In genomic region chr9:78106821-78107220, GRCm38 (mm10) we compare ENCODE assay signal across 11 mouse cellular contexts. TPM values are rescaled to one million over a fixed set of nuclear protein-coding genes. Genes with fewer than 3 reads are reported as not detected.
DNase-seq lines count a peak whose midpoint lies in the region; ATAC-seq and TF ChIP-seq lines count a peak whose summit lies in the region.
"Had no signal": no experiment of that assay in that cellular context is flagged by ENCODE, and none has a peak within 500 bp of the region (broad histone marks: within the 10 kb centered on the region; RNA-seq: fewer than 3 reads in every experiment).

No protein-coding gene starts in this region.

- no peak for TF ChIP-seq CTCF in hindbrain, postnatal 0 days (IDR thresholded peaks at IDR 0.05; ENCODE audit: low read depth)
- TF ChIP-seq CTCF in liver, adult 2 months (IDR thresholded peaks at IDR 0.05; ENCODE audit: low read depth, low read length) = no peak

- DNase-seq in hindbrain, embryonic 14.5 days (ENCODE audit: low spot score) = no peak
- DNase-seq in hindbrain, embryonic 10.5 days (ENCODE audit: low spot score) = no peak
- DNase-seq in embryonic facial prominence, embryonic 10.5 days (ENCODE audit: low spot score) = no peak
- DNase-seq in hindbrain, postnatal 0 days (ENCODE audit: low spot score) = no peak
- peak; percentile 62 for DNase-seq in liver, adult 2 months (ENCODE audit: extremely low read depth, low read depth, low spot score)
- DNase-seq in left cerebral cortex, adult 18-20 months (ENCODE audit: low spot score in 2 of 2) = no peak
- DNase-seq in urinary bladder, adult 2 months (ENCODE audit: low spot score) = no peak
- no peak for DNase-seq in embryo, embryonic 9.5 days (ENCODE audit: extremely low spot score)
- DNase-seq: cerebellum, adult 11 months; thymus, adult 2 months had no signal

- H3K27ac ChIP-seq in hindbrain, embryonic 14.5 days = no peak overlapping the region
- H3K27ac ChIP-seq in hindbrain, embryonic 10.5 days = no peak overlapping the region
- H3K27ac ChIP-seq in embryonic facial prominence, embryonic 10.5 days (replicated peaks) = no peak overlapping the region
- no peak overlapping the region for H3K27ac ChIP-seq in hindbrain, postnatal 0 days
- H3K27ac ChIP-seq in liver, adult 2 months (replicated peaks; ENCODE audit: insufficient read depth, low read depth, low read length) = no peak overlapping the region

- TF ChIP-seq POLR2A in liver, adult 2 months (IDR thresholded peaks at IDR 0.05; ENCODE audit: extremely low read depth, insufficient read depth, low read length) = no peak

- no peaks in the 10 kb centered on the region for H3K9me3 ChIP-seq in hindbrain, embryonic 14.5 days (ENCODE audit: control insufficient read depth, low read length)
- no peaks in the 10 kb centered on the region for H3K9me3 ChIP-seq in hindbrain, embryonic 10.5 days
- no peaks in the 10 kb centered on the region for H3K9me3 ChIP-seq in embryonic facial prominence, embryonic 10.5 days
- H3K9me3 ChIP-seq in hindbrain, postnatal 0 days (ENCODE audit: low read length) = no peaks in the 10 kb centered on the region

- no peak for ATAC-seq in hindbrain, embryonic 14.5 days (ENCODE audit: low FRiP score)
- ATAC-seq in hindbrain, postnatal 0 days = no peak

- peaks cover 14% of the 10 kb centered on the region for H3K36me3 ChIP-seq in hindbrain, embryonic 14.5 days (replicated peaks; ENCODE audit: control insufficient read depth, insufficient read depth)
- peaks cover 5% of the 10 kb centered on the region; the same call in 1 of the 2 replicates for H3K36me3 ChIP-seq in hindbrain, embryonic 10.5 days
- peaks cover 11% of the 10 kb centered on the region for H3K36me3 ChIP-seq in embryonic facial prominence, embryonic 10.5 days (replicated peaks)
- H3K36me3 ChIP-seq in hindbrain, postnatal 0 days (ENCODE audit: insufficient read depth, low read length) = no peaks in the 10 kb centered on the region; the same call in 1 of the 2 replicates
- peaks cover 15% of the 10 kb centered on the region for H3K36me3 ChIP-seq in liver, adult 2 months (ENCODE audit: control insufficient read depth, insufficient read depth, low read length)

- H3K4me2 ChIP-seq in hindbrain, embryonic 14.5 days (replicated peaks) = 0 out of 2 replicates have a peak overlapping the region, but pooled peaks have one; percentile 72
- H3K4me2 ChIP-seq in hindbrain, postnatal 0 days (ENCODE audit: low read depth, low read length) = peak overlapping the region; percentile 80; the same call in 1 of the 2 replicates

- H3K4me1 ChIP-seq in hindbrain, embryonic 14.5 days (replicated peaks; ENCODE audit: control insufficient read depth, insufficient read depth, low read length) = peaks cover 6% of the 10 kb centered on the region
- H3K4me1 ChIP-seq in hindbrain, embryonic 10.5 days (replicated peaks) = peaks cover 22% of the 10 kb centered on the region
- peaks cover 24% of the 10 kb centered on the region for H3K4me1 ChIP-seq in embryonic facial prominence, embryonic 10.5 days
- peaks cover 5% of the 10 kb centered on the region; the same call in 1 of the 2 replicates for H3K4me1 ChIP-seq in hindbrain, postnatal 0 days (ENCODE audit: insufficient read depth, low read length)
- peaks cover 29% of the 10 kb centered on the region for H3K4me1 ChIP-seq in liver, adult 2 months (ENCODE audit: control insufficient read depth, insufficient read depth, low read length)

- H3K79me2 ChIP-seq in liver, adult 2 months (ENCODE audit: control insufficient read depth, insufficient read depth, low read length) = peaks cover 17% of the 10 kb centered on the region; the same call in 1 of the 2 replicates

- 81% methylated on average over 4 of the region's 4 CpGs for WGBS in hindbrain, embryonic 14.5 days
- WGBS in hindbrain, embryonic 10.5 days = 85% methylated on average over 4 of the region's 4 CpGs
- 61% methylated on average over 4 of the region's 4 CpGs for WGBS in embryonic facial prominence, embryonic 10.5 days
- 77% methylated on average over 4 of the region's 4 CpGs for WGBS in hindbrain, postnatal 0 days
- 33% methylated on average over 4 of the region's 4 CpGs for WGBS in liver, adult 2 months

- no peak overlapping the region for H3K4me3 ChIP-seq in hindbrain, embryonic 14.5 days (replicated peaks; ENCODE audit: low read length)
- H3K4me3 ChIP-seq in hindbrain, embryonic 10.5 days = no peak overlapping the region
- peak overlapping the region; percentile 97; the same call in 1 of the 2 replicates for H3K4me3 ChIP-seq in embryonic facial prominence, embryonic 10.5 days
- H3K4me3 ChIP-seq in hindbrain, postnatal 0 days (ENCODE audit: low read length) = no peak overlapping the region
- no peak overlapping the region for H3K4me3 ChIP-seq in liver, adult 2 months (ENCODE audit: insufficient read depth, low read depth, low read length)

- H3K27me3 ChIP-seq in hindbrain, embryonic 14.5 days (ENCODE audit: control insufficient read depth, insufficient read depth, low read length) = no peaks in the 10 kb centered on the region
- H3K27me3 ChIP-seq in hindbrain, embryonic 10.5 days (ENCODE audit: insufficient read depth, poor library complexity, severe bottlenecking) = peaks cover 4% of the 10 kb centered on the region; the same call in 1 of the 2 replicates
- no peaks in the 10 kb centered on the region for H3K27me3 ChIP-seq in embryonic facial prominence, embryonic 10.5 days (replicated peaks; ENCODE audit: low read depth, poor library complexity, severe bottlenecking)
- H3K27me3 ChIP-seq in hindbrain, postnatal 0 days (ENCODE audit: insufficient read depth, low read length) = no peaks in the 10 kb centered on the region
- no peaks in the 10 kb centered on the region for H3K27me3 ChIP-seq in liver, adult 2 months (ENCODE audit: control insufficient read depth, insufficient read depth, low read length)

- H3K9ac ChIP-seq in hindbrain, embryonic 14.5 days = no peak overlapping the region
- H3K9ac ChIP-seq in hindbrain, postnatal 0 days (replicated peaks; ENCODE audit: low read length) = no peak overlapping the region
- no peak overlapping the region for H3K9ac ChIP-seq in liver, adult 2 months (ENCODE audit: low read depth, low read length)

RNA-seq across cellular contexts. Expression of gene Fbxo9, which starts 2.0 kb away (rescaled TPM):
- polyA plus RNA-seq in hindbrain, embryonic 14.5 days (2014; fragmentation: Nextera tagmentation; extraction: Ambion mirVana) = 82.1 and 96.8 TPM in 2 replicates
- polyA plus RNA-seq in hindbrain, embryonic 10.5 days (2016; fragmentation: Nextera tagmentation; extraction: Ambion mirVana) = 25.0 and 27.8 TPM in 2 replicates
- 22.9 and 24.7 TPM in 2 replicates for polyA plus RNA-seq in embryonic facial prominence, embryonic 10.5 days (2016; fragmentation: Nextera tagmentation; extraction: Ambion mirVana)
- total RNA-seq in hindbrain, postnatal 0 days (2014; rRNA removed) = 107 and 109 TPM in 2 replicates
- polyA plus RNA-seq in hindbrain, postnatal 0 days (2015; fragmentation: Nextera tagmentation; extraction: Ambion mirVana) = 86.7 and 88.9 TPM in 2 replicates
- total RNA-seq in liver, adult 2 months (2014; rRNA removed) = 80.5 and 99.3 TPM in 2 replicates
- 83.4 and 107 TPM in 2 replicates for polyA plus RNA-seq in liver, adult 2 months (2012; rRNA removed)
- total RNA-seq in left cerebral cortex, adult 18-20 months (2021) = 10 to 100 TPM; 99.6 to 99.8 TPM
- 80.0 and 81.1 TPM in 2 replicates for polyA plus RNA-seq in urinary bladder, adult 2 months (2012; rRNA removed)

RNA-seq across cellular contexts. Expression of gene Ick, which starts 2.2 kb away (rescaled TPM):
- polyA plus RNA-seq in hindbrain, embryonic 14.5 days (2014; fragmentation: Nextera tagmentation; extraction: Ambion mirVana) = 34.6 and 38.9 TPM in 2 replicates
- 37.7 and 39.1 TPM in 2 replicates for polyA plus RNA-seq in hindbrain, embryonic 10.5 days (2016; fragmentation: Nextera tagmentation; extraction: Ambion mirVana)
- polyA plus RNA-seq in embryonic facial prominence, embryonic 10.5 days (2016; fragmentation: Nextera tagmentation; extraction: Ambion mirVana) = 38.1 and 40.6 TPM in 2 replicates
- 36.7 and 41.2 TPM in 2 replicates for total RNA-seq in hindbrain, postnatal 0 days (2014; rRNA removed)
- 29.3 and 35.2 TPM in 2 replicates for polyA plus RNA-seq in hindbrain, postnatal 0 days (2015; fragmentation: Nextera tagmentation; extraction: Ambion mirVana)
- 10.2 and 10.9 TPM in 2 replicates for total RNA-seq in liver, adult 2 months (2014; rRNA removed)
- 7.3 and 7.5 TPM in 2 replicates for polyA plus RNA-seq in liver, adult 2 months (2012; rRNA removed)
- 10 to 100 TPM; 15.7 to 16.6 TPM for total RNA-seq in left cerebral cortex, adult 18-20 months (2021)
- polyA plus RNA-seq in urinary bladder, adult 2 months (2012; rRNA removed) = 18.2 and 20.5 TPM in 2 replicates

RNA-seq across cellular contexts. Expression of gene Gcm1, which starts 55.1 kb away (rescaled TPM):
- polyA plus RNA-seq in hindbrain, embryonic 14.5 days (2014; fragmentation: Nextera tagmentation; extraction: Ambion mirVana) = not detected in 2 replicates
- polyA plus RNA-seq in hindbrain, embryonic 10.5 days (2016; fragmentation: Nextera tagmentation; extraction: Ambion mirVana) = 0.21 TPM in 1 of 2 replicates, not detected in the other
- polyA plus RNA-seq in embryonic facial prominence, embryonic 10.5 days (2016; fragmentation: Nextera tagmentation; extraction: Ambion mirVana) = 0.09 TPM in 1 of 2 replicates, not detected in the other
- 0.10 TPM in 1 of 2 replicates, not detected in the other for total RNA-seq in hindbrain, postnatal 0 days (2014; rRNA removed)
- polyA plus RNA-seq in hindbrain, postnatal 0 days (2015; fragmentation: Nextera tagmentation; extraction: Ambion mirVana) = 0.09 and 0.11 TPM in 2 replicates
- total RNA-seq in liver, adult 2 months (2014; rRNA removed) = not detected in 2 replicates
- polyA plus RNA-seq in liver, adult 2 months (2012; rRNA removed) = not detected in 2 replicates
- not detected for total RNA-seq in left cerebral cortex, adult 18-20 months (2021)
- polyA plus RNA-seq in urinary bladder, adult 2 months (2012; rRNA removed) = not detected in 2 replicates
- polyA plus RNA-seq: frontal cortex, adult 2 months had no signal
